Mouse (Mus musculus) 3T3-L1 (cell line): ENCODE data around the gene Zfy1.
"Not testable (repeated sequence)": the region's sequence is repeated elsewhere in the genome, so short reads cannot be mapped to it uniquely, and the experiment has no call there.

Experiments
- DNase-seq: peaks from one replicate; pipeline ENCODE4 v3.0.0-alpha.2; 2015; ENCODE audit warnings: low read depth, low spot score

Gene Zfy1

GRCm38 (mm10) chrY:797309-797708 is at the start of gene Zfy1:
Zfy1 (minus strand) TSS chrY:797409.
- DNase-seq = not testable (repeated sequence)

- no peak for DNase-seq
These were observed 21.2 kb upstream of the Zfy1 start, which contains the start of gene Uba1y for GRCm38 (mm10) chrY:818396-818795. Uba1y (plus strand) TSS chrY:818649.

- no peak for DNase-seq
These were observed 11.9 kb upstream of the Zfy1 start for GRCm38 (mm10) chrY:808991-809661.
